Mouse (Mus musculus): ENCODE measurements around the gene Pum1.

Pum1 gene

DNA sequence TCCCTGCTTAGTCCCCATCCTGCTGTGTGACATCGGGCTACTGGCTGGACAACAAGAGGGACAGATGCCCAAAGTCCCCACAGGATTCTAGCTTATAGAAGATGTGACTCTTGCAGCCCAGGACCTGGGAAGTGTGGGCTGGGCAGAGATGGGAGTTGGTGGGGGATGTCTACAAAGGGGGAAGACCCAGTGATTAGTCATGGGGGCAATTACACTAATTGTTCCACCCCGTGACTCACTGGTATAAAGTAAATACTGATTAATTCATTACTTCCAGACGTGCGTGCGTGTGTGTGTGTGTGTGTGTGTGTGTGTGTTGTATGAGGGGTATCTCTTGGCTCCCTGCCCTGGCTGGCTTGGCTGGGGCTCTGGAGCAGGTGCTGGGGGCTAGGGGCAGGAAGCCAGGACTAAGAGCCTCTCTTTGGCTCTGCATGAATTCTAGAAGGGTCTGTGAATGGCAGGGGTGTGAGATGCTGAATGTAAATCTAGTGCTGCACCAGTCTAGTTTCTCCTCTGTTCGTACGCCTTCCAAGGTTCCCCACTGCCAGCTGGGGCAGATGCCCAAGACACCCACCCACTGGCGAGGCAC lies 151.7 kb downstream of the Pum1 start:
- no peak for DNase-seq (ENCODE audit: low read depth, low spot score)

DNA sequence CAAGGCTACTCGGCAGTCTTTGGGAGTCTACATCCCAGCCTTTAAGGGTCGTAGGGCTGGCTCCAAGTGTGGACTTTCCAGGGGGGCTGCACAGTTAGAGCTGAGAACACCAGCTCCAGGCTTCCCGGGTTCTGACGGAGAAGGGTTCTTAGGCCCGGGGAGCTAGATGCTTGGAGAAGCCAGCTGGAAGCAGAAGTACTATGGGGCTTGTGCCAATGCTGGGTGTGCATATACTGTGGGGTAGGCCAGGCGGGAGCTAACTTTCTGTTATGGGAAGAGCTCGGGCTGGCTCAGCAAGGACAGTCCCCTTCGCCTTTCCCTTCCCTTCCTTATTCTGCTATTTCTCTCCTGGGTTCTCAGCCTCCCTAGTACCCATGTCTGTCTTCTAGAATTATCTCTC lies 152.7 kb downstream of the Pum1 start:
- DNase-seq (ENCODE audit: low read depth, low spot score): no peak

GRCm38 (mm10) chr4:130819806-130820205 lies 156.7 kb downstream of the Pum1 start:
- DNase-seq (ENCODE audit: low read depth, low spot score): no peak

GRCm38 (mm10) chr4:130820594-130821255 lies 157.6 kb downstream of the Pum1 start:
- no peak for DNase-seq (ENCODE audit: low read depth, low spot score)

DNA sequence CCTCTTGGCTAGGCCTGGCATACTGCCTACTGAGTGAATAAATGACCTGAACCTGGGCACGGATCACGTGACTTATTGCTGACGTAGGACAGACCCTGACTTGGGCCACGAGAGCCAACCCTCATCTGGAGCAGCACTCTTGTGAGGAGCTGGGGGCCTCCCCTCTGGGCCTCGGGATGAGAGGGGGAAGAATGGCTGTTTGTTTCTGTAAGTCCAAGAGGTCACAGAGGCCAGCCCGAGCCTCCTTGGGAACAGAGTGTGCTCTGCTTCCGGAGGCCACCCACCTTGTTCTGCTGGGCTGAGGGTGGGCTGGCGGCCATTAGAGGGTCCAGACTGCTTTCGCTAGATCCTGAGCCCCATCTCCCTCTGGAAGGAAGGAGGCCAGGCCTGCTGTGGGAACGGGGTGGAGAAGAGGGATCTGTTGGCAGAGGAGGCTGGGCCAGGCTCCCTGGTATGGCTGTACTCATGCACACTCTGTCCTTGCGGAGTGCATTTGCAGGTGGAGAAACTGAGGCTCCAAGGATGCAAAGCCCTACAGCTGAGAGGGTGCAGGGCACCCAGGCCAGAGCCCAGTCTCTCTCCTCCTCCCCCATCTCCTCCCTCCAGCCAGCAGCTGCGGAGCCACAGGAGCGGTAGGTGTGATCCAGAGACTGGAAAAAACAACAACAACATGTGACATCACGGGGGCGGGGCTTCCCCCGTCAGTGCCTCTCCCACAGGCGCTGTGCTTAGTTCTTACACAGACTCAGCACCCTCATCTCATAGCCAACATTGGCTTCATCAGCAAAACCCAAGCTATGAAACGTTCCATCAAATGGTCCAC lies 165.9 kb downstream of the Pum1 start:
- DNase-seq (ENCODE audit: low read depth, low spot score): no peak

Measured in telencephalon, adult 2 months (tissue).